Mouse (Mus musculus) spleen, adult 2 months (tissue): ENCODE data around the gene Psmd10. TPM values are rescaled to one million over a fixed set of nuclear protein-coding genes. Genes with fewer than 3 reads are reported as not detected.

Source experiments
- DNase-seq, 2 experiments: peaks; one replicate each; pipeline versions ENCODE4 v3.0.0 to v3.0.0-alpha.2; 2012 to 2021; ENCODE audit warnings: low spot score in 2 of 2, low read depth in 1 of 2
- H3K27ac ChIP-seq: fragments of 200-500 bp; 2 replicates; pipeline ENCODE4 v1.5.1; 2012; ENCODE audit warnings: low read length, inconsistent platforms; ENCODE audit not compliant: insufficient read depth
- H3K27me3 ChIP-seq: fragments of 200-500 bp; 2 replicates; pipeline ENCODE4 v1.6.1; 2012; ENCODE audit warnings: mild to moderate bottlenecking, moderate library complexity, low read length, inconsistent platforms; ENCODE audit not compliant: control insufficient read depth, insufficient read depth
- H3K36me3 ChIP-seq: fragments of 200-500 bp; 2 replicates; pipeline ENCODE4 v1.6.1; 2012; ENCODE audit warnings: mild to moderate bottlenecking, low read length, inconsistent platforms; ENCODE audit not compliant: control insufficient read depth, insufficient read depth
- H3K4me1 ChIP-seq: fragments of 200-500 bp; 2 replicates; pipeline ENCODE4 v1.6.1; 2011; ENCODE audit warnings: inconsistent platforms; ENCODE audit not compliant: control insufficient read depth, insufficient read depth, insufficient read length
- H3K4me3 ChIP-seq: fragments of 200-500 bp; 2 replicates; pipeline ENCODE4 v1.5.1; 2011; ENCODE audit warnings: mild to moderate bottlenecking, inconsistent platforms; ENCODE audit not compliant: insufficient read depth, insufficient read length; ENCODE audit errors: extremely low read depth
- CTCF ChIP-seq: fragments of 200-500 bp; IDR thresholded peaks from 2 replicates; pipeline ENCODE4 v1.5.1; 2011; ENCODE audit warnings: mild to moderate bottlenecking, inconsistent platforms; ENCODE audit not compliant: insufficient read depth, insufficient read length, insufficient replicate concordance; ENCODE audit errors: extremely low read depth
- POLR2A ChIP-seq: fragments of 200-500 bp; IDR thresholded peaks from 2 replicates; pipeline ENCODE4 v1.6.1; 2011; ENCODE audit warnings: low read depth, low read length, inconsistent platforms
- WGBS: fragments of 180-500 bp; shearing (Covaris S2); methylation state at CpG from one replicate; pipeline ENCODE4 v1.1.7; 2018; 5-methylcytosine and 5-hydroxymethylcytosine counted together
- polyA plus RNA-seq: library from polyadenylated mRNA; depleted of rRNA; stranded (reverse); fragments of >200 nt; gene quantifications from 2 replicates; pipeline ENCODE4 v1.2.3, GENCODE M21; 2012

Psmd10 gene
- polyA plus RNA-seq, 1 experiment = 3.6 TPM

DNA sequence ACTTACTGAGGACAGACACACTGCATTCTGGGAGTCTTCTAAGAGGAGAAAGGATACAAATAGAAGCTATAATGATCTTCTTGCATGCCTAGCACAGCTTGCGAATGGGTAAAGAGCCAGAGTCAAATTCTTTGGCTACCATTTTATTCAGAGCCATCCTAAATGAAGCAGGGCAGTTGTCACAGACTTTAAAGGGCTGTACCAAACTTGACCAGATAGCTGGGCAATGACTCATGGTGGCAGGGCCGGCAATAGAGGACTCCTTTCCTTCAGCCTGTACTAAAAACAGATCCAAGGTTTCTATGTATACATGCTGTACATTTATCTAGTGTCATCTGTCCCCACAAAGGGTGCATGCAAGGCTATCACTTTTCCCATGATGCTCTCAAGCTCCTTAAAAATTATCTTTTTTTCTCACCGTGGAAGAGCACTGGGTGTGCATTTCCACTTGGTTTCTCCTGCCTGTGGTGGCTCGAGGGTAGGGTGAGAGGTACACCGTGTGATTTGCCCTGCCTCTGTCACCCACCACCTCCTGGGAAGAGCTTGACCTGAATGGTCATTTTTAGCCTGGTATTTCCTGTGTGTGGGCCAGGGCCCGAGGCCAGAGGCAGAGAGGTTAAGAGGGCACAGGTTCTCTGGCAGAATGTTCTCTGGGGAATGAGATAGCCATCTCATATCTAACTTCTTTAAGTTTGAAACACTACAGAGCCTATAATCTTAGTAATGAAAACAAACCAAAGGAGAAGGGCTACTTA, 26.9 kb upstream of the Psmd10 start:
- H3K27me3 ChIP-seq = no peaks in the 10 kb centered on the region
- TF ChIP-seq CTCF (no peak), POLR2A (no peak)
- H3K27ac ChIP-seq = no peak overlapping the region
- H3K4me3 ChIP-seq = no peak overlapping the region
- no peaks in the 10 kb centered on the region; the same call in none of the 2 replicates for H3K4me1 ChIP-seq
- DNase-seq = no peak
- WGBS = 59% methylated on average over 6 of the region's 6 CpGs
- no peaks in the 10 kb centered on the region for H3K36me3 ChIP-seq

GRCm38 (mm10) chrX:140980163-140980562, 23.6 kb upstream of the Psmd10 start:
- H3K4me1 ChIP-seq = no peaks in the 10 kb centered on the region; the same call in none of the 2 replicates
- 69% methylated on average over 4 of the region's 4 CpGs for WGBS
- no peak for TF ChIP-seq CTCF
- no peaks in the 10 kb centered on the region for H3K27me3 ChIP-seq
- H3K4me3 ChIP-seq = no peak overlapping the region
- H3K27ac ChIP-seq = peak overlapping the region; percentile 35; the same call in 1 of the 2 replicates
- DNase-seq = no peak
- H3K36me3 ChIP-seq = no peaks in the 10 kb centered on the region

DNA sequence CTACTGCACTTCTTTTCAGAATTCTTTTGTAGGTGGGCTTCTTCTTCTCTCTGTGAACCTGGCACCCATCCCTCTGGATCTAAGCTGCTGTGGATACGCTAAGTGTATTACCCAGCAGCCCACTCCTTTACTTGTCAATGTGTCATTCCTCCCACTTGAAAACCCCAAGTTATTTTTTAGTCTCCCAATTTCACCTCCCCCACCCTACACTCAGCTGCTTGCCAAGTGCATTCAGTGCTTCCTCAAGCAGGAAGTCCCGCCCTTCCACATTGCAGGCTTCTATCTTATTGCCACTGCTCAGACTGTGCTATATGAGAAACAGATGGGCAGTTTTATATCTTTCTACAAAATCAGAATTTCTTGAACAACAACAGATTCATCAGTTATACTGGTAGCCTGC, 23.0 kb upstream of the Psmd10 start:
- Histone ChIP-seq H3K4me1 (no peaks in the 10 kb centered on the region; the same call in none of the 2 replicates), H3K4me3 (no peak overlapping the region), H3K27me3 (no peaks in the 10 kb centered on the region), H3K36me3 (no peaks in the 10 kb centered on the region), H3K27ac (no peak overlapping the region)
- TF ChIP-seq CTCF (no peak), POLR2A (no peak)
- no peak for DNase-seq
- WGBS = 63% methylated on average over 2 of the region's 2 CpGs

DNA sequence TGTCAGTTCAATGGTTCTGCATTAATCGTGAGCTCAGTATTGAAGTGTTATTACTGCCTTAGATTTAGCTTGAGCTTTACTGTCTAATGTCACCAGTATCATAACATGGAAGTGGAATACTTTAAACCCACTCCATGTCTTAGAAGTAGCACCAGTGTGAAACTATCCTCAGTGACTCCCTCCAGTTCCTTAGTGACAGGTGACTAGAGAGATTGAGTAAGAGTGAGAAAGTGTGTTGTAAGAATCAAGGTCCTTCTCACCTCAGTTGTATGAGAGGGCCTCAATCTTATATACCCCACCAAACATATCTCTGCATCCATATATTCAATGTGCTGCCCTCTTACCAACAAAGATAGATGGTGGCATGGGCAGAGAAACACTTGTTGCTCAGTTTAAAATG, 22.4 kb upstream of the Psmd10 start:
- DNase-seq = no peak
- TF ChIP-seq CTCF (no peak), POLR2A (no peak)
- Histone ChIP-seq H3K36me3 (no peaks in the 10 kb centered on the region), H3K4me1 (no peaks in the 10 kb centered on the region; the same call in none of the 2 replicates), H3K27me3 (no peaks in the 10 kb centered on the region), H3K4me3 (no peak overlapping the region), H3K27ac (no peak overlapping the region)
- 92% methylated on average over 1 of the region's 1 CpGs for WGBS

DNA sequence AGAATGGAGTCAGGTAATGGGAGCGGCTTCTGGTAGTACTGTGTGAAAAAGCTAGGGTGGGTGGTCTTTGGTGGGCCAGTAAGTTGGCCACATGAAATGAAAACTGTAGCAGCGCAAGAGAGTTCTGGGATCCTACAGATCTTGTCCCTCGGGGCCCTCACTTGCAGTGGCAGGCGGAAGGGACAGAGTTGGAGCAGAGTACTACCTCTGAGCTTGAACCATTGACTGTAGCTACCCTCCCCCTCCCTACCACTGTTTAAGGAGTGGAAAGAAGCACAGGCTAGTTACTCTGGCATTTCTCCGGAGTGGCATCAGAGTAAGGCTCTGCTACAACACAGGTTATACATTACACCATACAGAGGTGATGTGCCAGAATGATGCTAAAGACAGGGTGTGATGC, 431 bp upstream of the Psmd10 start:
- Histone ChIP-seq H3K36me3 (no peaks in the 10 kb centered on the region; the same call in 1 of the 2 replicates), H3K4me1 (no peaks in the 10 kb centered on the region), H3K27ac (0 out of 2 replicates have a peak overlapping the region, but pooled peaks have one; percentile 12), H3K27me3 (no peaks in the 10 kb centered on the region), H3K4me3 (peak overlapping the region; percentile 63)
- DNase-seq = no peak
- no peak for TF ChIP-seq CTCF
- TF ChIP-seq POLR2A = no peak
- 28% methylated on average over 5 of the region's 5 CpGs for WGBS

DNA sequence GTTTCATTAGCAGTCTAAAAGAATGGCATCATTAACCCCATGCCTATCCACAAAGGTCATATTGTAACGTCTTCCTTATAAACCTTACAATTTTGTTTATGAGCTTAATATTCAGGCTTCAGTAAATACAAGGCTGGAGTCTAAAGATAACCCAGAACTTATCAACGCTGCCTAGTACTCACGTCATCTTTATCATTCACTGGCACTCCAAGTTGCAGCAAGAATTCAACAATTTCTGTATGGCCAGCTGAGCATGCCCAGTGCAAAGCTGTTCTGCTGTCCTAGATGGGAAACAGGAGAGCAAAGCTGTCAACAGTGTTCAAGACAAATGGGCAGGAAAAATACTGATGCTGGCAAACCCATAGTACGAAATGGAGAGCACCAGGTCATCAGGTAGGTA, 2.9 kb downstream of the Psmd10 start:
- Histone ChIP-seq H3K27ac (no peak overlapping the region), H3K27me3 (no peaks in the 10 kb centered on the region), H3K4me1 (no peaks in the 10 kb centered on the region), H3K4me3 (no peak overlapping the region), H3K36me3 (peaks cover 1% of the 10 kb centered on the region; the same call in 1 of the 2 replicates)
- TF ChIP-seq POLR2A (no peak), CTCF (no peak)
- DNase-seq = no peak
- 83% methylated on average over 4 of the region's 4 CpGs for WGBS

GRCm38 (mm10) chrX:140936271-140936670, 20.3 kb downstream of the Psmd10 start:
- no peaks in the 10 kb centered on the region for H3K4me1 ChIP-seq
- H3K4me3 ChIP-seq = no peak overlapping the region
- no peaks in the 10 kb centered on the region for H3K27me3 ChIP-seq
- H3K36me3 ChIP-seq = no peaks in the 10 kb centered on the region
- TF ChIP-seq CTCF = no peak
- TF ChIP-seq POLR2A = no peak
- no peak overlapping the region for H3K27ac ChIP-seq
- DNase-seq = no peak
- 85% methylated on average over 5 of the region's 5 CpGs for WGBS
